Mouse (Mus musculus) urinary bladder, postnatal 10 days (tissue): Measurements from ENCODE around the gene Tenm2.
A peak's percentile ranks its signal among the peaks of the same experiment; 100 is the strongest.

Source experiments
- DNase-seq: peaks from one replicate; pipeline ENCODE4 v3.0.0; 2022; ENCODE audit warnings: low spot score

The Tenm2 gene

DNA sequence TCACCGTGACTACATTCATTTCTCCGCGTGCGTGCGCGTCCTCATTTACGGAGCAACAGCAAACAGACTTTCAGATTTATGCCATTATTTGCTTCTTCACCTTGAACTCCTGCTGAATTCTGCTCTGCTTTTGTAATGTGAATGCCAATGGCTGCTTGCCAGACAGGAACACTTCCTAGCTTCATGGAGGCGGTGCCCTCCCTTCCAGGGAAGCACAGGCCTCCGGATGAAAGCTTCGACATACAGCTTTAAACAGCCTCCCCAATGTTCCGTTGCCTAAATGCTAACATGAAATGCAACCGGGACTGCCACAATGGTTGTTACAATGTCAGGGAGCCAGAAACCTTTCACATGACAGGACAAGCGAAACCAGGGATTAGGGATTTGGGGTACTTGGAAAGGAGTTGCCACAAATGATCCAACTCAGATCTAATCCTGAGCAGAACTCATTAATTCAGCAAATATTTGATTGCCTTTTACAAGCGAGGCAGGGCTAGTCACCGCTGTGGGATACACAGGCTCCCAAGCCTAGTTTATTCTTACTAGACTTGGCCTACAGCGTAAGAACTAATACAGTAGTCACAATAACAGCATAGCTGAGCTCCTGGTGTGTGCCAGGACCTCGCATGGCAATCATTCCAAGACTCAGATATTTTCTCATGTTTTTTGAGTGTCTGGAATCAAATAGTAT, 970.8 kb downstream of the Tenm2 start:
- no peak for DNase-seq

DNA sequence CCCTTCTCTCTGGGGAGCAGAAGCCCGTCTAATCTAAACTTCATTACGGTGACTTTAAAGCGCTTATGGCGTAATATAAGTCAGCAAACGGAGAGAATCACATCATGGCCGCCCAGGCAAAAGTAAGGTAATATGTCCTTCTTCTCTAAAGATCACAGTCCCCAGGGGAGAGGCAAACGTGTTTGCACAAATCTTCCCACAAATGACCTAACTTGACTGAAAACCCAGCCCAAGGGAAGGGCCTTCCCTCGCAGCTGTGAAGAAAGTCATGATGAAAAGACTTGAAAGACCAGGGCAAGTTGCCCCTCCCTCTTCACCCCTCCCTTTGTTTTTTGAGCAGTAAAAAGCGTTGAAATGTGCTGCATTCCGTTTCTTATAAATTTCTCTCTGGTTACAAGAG, 971.9 kb downstream of the Tenm2 start:
- no peak for DNase-seq

DNA sequence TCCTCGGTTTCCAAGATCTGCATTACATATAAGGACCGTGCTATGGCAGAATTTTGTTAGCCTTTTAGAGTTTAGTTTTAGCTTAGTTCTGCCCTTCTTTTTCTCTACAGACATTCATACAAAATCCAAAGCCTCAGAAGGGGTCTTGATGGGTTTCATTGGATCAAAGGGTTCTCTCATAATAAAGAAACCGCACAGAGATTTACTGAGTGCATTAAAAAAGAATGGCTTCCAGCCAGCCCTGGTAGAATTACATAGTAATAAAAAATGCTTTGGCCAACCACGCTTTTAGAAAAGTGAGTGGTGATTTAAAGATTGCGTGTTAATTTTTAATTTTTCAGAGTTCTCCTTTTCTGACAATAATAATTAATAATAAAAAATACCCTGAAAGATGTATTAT, 978.6 kb downstream of the Tenm2 start:
- DNase-seq: no peak

DNA sequence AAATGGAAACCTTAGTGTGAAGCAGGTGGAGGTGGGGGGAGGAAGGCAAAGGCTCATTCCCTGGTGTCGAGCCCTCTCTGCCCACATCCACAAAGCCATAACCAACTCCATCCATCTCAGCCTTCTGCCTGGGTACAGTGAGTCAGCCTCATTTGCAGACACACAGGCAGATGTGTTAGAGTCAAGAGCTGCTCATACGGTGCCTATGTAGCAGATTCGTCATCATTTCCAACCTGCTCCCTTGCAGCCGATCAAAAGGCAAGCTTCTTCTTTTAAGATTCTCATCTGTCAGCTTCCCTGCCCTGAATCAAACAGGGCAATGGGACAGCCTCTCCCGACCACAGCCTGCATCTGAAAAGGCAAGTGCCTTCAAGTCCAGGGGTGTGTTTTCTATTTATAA, 979.0 kb downstream of the Tenm2 start:
- no peak for DNase-seq

DNA sequence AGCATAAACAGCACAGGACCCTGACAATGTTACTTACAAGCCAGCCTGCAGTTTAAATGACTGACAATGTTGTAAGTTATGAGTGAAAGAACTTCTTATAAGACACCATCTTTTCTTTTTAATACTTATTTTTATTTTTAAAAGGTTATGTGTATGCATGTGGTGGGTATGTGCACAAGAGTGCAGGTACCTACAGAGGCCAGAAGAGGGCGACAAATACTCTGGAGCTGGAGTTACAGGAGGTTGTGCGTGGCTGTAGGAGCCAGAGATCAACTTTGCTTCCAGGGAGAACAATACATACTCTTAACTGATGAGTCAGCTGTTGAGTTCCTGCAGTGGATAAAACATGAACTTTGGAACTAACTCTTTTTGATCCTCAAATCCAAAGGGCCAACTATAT, 981.7 kb downstream of the Tenm2 start:
- no peak for DNase-seq

DNA sequence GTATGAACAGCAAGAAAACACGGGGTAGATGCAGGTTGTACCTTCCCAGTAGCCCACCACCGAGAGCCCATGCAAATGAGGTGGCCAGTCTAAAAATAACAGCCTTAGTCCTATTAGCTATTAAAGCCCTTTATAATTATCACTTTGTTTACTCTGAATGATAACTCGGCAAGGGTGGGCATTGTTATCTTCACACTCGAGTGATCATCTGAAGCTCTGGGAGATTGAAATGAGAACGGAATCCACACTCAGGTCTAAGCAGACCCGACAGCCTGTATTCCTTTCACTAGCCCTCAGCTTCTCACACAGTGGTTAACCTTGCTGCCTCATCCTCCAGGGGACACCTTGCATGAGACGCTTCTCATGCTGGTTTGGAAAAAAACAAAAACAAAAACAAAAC, 985.7 kb downstream of the Tenm2 start:
- DNase-seq: no peak

DNA sequence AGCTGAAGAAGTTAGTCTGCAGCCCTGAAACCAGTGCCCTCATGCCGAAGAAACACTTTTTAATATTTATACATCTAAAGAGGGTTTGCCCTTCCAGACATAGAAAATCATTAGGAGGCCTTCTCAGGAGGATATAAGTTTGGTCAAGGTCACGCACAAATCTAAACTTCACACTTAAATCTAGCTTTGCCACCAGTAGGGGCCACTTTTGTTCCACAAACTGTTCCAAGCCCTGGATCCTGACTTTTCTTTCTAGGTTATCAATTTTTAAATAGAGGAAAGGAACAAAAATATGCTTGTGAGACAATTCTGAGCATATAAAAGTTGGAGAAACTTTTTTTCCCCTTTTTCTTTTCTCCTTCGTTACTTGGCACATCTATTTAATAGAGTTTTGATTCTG, 989.6 kb downstream of the Tenm2 start:
- no peak for DNase-seq

DNA sequence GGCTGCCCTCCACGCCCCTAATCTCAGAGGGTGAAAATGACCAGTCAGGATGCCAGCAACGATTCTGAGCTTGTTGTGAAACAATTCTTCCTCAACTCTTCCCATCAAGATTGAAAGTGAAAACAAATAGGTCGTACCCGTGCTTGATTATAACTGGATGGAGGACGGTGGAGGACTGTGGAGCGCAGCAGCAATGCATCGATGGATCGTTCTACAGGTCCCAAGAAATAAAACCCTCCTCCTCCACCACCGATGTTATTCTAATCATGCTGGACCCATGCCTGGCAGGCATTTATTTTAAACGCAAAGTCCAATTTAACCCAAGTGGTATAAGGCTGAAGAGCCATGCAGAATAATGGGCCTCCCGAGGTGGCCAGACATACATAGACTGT, 991.3 kb downstream of the Tenm2 start:
- no peak for DNase-seq

DNA sequence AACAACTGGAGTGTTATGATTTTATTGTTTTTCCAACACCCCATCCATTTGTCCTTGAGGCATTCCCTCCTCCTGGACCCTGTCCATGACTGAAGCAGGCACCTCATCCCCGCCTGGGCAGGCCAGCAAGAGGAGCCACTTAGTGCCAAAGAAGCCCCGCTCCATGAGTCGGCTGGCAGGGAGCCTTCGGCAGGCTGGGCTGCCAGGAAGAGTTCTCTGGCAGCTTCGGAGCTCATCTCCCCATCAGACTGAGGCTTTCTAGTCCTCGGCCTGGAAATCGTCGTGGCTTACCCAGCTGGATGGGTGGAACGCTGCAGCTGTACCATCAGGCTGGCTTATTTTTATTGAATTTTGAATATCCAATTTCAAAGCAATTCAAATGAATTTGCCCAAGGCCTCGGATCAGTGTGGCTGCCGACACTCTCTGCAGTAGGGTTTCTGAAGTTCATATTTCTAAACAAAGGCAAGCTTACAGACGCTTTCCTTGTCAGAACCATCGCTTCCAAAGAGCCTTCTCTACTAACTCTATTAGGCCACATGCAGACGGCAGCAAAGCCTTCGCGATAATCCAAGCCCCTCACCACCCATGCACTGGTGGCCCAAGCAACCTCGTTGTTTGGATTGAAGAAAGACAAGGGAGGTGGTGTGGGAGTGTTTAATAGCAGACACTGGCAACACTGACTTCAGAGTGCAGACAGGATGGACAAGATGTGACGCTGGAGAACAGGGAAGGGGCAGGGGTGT, 991.8 kb downstream of the Tenm2 start:
- DNase-seq: no peak

DNA sequence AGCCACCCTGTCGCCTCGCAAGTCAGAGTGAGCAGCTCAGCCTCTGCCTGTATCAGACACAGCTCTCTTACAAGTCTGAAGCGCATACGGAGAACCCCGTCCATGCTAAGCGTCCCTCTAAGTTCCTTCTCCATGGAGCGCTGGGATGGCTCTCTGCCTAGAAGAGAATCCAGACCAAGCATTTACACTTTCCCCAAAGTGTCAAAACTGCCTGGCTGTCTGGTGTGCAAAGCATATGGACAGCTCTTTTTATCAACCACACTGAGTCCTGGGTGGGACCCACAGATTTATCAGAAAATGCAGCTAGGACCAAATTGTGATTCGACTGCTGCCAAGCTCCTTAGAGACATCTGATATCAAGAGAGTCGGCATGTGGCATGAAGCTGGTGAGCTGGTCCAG, 996.9 kb downstream of the Tenm2 start:
- no peak for DNase-seq

DNA sequence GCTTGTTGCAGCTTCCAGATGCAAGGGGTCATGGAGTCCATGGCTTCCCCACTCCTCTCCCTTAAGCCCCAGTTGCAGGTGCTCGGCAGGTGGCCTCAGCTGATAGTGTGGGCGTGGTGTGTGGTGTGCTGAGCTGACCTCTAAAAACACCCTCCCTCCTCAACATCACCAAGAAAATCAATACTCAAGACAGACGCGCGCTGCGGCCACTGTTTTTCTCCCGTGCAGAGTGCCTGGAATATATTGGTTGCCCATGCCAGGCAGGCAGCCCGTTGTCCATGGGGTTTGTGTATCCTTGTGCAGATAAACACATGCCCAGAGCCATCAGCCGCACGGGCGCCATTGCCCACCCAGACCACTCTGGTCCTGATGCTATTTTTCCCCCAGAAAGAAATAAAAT, 1007.1 kb downstream of the Tenm2 start:
- DNase-seq: no peak

DNA sequence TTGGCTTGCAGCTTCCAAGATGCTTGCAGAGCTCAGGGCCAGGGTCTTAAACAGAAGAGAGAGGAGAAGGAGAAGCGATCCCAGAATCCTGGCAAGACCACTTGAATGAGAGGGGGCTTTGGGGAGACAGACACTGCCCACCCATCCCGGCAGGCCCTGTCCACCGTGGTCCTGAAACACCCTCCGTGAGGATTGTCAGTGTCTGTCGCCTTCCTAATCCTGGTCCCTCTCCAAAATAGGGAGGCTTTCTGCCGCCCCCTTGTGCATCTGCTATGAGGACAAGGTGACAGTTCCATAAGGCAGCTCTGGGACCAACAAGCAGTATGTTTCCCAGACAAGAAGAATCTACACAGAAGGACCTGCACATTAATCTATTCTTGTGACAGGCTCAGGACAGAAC, 1007.6 kb downstream of the Tenm2 start:
- DNase-seq: no peak

DNA sequence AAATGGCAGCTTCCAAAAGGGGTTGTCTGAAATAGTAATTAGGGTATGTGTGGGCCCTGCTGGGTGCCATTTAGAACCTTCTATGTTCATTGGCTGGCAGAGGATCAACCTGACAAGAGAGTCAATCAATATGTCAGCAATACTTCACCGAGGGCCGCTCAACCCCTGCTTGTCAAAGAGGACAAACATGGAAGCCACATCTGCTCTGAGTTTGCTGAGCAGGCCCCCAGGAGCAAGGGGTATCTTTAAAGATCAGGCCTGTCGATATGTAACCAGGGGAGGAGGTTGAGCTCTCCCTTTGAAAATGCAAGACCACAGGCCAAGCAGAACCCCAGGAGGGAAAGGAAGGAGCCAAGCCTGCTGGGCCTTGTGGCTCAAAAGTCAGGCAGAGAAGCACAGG, 1009.7 kb downstream of the Tenm2 start:
- no peak for DNase-seq

DNA sequence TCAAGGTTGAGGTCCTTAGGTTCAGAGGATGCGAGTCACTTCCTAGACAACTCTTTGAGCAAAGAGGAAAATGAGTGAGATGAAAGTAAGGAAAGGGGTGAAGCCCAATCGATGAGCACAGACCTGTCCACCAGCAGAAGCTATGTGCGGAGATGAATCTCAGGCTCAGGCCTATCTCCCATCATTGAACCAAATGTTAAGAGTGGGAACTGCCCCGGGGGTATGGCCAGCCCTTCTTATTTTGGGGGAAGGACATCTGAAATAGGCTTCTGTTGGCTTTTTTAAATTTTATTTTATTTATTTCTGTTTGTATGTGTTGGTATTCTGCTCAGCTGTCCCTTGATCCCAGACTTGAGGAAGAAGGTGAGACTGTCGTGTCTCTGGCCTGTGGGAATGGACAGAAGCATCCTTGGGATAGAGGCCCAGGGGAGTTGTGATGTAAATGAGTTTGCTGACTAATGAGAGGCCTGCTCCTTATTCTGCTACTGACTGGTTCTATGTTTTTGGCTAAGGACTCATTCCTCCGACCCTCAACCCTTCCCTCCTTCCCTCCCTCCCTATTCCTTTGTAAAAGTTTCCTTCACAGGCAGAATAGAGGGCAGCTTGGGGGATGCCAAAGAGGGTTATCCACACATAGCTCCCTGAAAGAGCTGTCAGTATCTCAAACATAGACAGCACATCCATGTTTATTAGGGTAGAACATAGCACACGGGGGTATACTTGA, 1011.9 kb downstream of the Tenm2 start:
- no peak for DNase-seq

DNA sequence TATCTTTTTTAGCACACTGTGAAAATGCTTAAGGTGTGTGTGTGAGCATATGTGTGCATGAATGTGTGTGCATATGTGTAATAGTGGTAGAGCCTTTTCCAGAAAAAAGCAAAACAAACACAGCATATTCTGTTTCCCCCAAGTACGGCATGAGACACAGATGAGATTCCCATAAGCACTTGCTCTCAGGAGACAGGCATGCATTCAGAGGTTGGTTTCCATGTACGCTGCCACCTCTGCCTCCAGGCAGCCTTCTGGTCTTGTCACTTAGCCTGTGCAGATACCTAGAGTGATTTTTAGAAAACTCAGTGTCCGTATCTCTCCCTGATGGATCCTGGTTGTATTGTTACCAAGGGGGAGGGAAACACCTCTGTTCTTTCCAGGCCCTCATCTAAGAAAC, 1013.7 kb downstream of the Tenm2 start:
- DNase-seq: no peak

DNA sequence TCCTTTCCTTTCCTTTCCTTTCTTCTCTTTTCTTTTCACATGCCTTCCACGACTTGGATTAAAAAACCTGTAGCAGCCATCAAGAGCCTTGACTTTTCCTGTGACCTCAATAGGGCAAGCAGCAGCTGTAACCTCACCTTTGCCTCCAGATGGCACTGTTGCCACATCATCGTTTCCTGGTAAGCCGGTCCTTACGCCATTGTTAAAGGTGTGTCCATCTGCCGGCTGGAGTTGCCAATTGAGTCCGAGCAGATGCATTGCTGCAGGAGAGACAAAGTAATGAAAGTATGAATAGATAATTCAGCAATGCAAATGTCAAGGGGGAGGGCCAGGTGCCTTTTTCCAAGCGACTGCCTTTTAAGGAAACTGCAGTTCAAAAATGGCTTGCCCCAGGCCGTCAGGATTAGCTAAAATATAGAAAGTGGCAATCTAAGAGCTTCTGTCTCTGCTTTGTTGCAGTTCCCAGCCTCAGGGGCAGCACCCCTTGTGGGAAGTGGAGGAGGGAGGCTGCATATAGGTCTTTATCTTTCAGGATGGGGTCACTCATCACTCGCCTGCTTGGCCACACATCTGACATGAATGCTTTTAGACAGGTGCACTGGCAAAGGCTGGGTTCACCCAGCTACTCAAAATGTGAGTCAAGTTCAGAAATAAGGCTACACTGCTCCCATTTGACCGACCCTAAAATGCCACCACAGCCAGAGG, 1014.3 kb downstream of the Tenm2 start:
- DNase-seq: peak; percentile 26

DNA sequence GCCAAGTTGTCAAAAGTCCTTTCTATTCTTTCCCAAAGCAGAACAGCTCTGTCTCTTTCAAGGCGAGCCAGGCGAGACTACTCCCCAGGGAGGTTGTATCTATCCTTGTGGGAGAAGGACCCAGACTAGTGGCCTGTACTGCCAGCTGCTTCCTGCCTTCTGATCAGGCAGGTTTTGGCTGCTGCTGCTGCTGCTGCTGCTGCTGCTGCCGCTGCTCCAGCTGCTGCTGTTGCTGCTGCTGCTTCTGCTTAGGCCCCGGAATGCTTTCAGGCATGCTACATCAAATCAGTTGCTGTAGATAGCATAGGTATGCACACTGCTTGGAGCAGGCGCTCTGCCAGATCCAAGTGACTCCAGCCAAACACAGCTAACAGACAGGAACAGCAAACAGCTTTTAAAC, 1015.1 kb downstream of the Tenm2 start:
- no peak for DNase-seq

DNA sequence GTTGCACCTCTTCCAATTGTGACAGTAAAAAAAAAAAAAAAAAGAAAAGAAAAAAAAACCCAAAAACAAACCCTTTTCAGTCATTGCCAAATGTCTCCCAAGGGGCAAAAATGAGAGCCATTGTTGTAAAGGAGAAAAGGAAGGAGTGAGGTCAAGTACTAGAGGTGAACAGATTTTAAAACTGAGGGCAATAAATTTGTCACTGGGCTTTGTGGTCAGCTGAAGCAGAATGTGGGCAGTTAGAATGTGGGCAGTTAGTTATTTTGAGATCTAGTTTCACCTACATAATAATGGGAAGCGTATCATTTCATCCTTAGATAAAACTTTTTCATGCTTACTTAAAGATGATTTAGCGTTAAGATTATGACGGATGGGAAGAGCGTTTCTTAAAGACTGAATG, 1016.2 kb downstream of the Tenm2 start:
- no peak for DNase-seq

DNA sequence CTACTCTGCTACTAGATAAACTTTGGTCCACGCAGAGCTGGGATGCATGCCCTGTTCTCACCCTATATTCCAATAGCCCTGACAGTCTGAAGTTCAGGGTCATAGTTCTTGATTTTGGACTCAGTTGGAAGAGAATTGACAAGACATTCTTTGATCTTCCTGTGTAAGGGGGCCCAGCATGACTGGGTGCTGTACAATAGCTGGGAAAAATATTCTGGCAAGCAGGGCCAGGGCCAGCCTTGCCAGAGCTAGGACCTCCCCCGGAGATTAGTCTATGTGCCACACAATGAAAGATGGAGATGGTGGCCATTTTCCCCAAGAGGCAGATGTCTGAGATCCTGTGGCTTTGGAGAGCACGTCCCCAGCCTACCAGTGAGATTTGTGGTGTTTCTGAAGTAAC, 1021.2 kb downstream of the Tenm2 start:
- no peak for DNase-seq

DNA sequence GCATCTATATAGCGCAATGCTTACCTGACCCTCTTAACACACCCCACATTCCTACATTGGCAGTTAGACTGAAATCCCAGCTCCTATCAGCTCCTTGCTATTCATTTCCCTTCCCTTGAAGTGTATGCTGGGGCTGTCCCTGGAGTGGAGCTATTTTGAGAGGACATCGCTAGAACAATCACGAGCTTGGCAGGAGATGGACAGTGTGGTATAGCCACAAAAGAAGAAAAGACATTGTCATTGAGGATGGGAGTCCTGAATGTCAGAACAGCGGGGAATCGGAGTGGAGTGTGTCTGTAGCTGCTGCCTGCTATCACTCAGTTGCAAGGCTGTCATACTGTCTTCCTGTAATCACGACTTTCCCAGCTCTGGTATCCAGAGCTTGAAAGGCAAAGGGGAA, 1031.4 kb downstream of the Tenm2 start:
- DNase-seq: no peak

DNA sequence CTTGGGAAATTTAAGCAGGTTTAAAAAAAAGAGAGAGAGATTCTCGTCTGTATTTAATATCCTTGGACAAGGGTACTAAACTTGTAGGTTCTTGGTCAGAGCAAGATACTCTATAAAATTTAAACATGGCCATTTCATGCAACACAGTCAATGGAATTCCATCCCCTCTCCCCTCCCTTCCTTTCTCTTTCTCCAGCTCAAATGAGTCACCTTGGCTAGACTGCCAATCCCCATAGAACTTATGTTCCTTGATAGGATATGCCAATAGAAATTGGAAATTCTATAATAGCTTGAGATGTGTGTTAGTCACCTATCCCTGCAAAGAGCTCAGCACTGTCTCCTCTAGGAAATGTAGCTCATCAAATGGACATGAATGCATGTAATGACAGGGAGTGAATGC, 1031.9 kb downstream of the Tenm2 start:
- no peak for DNase-seq

DNA sequence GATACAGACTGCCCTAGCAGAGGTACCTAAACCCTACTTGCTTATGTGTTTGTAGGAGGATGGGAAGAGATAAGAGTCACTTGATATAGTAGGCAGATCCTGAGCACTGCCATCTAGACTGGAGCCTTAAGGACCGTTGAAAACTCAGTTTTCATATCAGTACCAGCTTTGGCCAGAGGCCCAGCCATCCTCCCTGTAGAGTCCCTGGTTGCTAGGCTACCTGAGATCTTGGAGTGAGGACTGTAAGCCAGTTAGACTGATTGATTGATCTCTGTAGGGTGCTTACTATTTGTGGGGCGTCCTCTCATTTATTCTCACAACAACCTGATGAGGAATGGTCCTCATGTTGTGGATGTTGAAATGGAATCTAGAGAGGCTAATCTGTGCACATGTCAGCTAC, 1041.4 kb downstream of the Tenm2 start:
- no peak for DNase-seq

DNA sequence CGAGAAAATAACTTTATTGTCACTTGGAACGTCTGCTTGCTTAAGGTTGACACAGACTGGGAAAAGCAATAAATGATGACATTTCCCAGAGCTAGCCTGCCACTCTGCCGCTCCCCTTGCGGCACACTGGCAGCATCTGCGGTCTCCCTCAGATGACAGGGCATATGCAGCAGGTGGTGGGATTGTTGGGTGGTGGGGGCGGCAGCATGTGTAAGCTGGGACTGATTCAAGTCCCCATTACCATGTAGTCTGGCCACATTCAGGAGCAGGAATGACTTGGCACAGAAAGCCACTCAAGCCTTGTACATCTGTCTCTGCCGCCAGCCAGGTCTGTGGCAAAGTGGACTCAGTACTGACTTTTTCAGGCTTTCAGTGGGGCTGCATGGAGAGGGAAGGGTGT, 1059.7 kb downstream of the Tenm2 start:
- no peak for DNase-seq
